Mouse (Mus musculus): ENCODE data around the gene Grk6.

DNA sequence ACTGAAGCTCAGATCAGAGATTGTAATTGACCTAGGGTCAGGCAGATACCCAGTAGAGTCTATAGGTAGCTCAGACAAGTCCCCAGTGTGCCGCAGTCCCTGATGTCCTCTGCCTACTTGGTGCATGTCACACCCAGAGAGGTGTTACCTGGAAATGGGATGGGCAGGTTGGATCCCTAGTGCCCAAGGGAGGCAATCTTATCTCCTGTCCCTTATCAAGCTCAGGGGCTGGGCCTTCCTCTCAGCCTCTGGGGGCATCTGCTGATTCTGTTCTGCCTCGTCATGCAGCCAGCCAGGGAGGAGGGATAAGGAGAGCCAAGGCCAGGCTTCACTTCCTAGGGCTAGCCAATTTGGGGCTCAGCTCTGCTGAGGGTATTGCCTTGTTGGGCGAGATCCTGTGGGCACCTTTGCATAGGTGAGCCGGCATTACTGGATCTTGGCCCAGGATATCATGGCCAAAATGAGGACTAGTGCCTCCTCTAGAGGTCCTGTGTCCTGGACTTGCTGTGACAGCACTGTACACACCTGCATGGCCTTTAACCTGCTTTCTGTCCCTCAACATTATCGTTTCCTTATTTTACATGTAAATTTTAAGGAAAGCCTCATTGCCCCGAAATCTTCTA, 1.7 kb downstream of the Grk6 start:
- TF ChIP-seq CTCF (IDR thresholded peaks at IDR 0.05; ENCODE audit: low read depth) (no peak), EP300 (IDR thresholded peaks at IDR 0.05; ENCODE audit: low read depth) (no peak)

All from heart, postnatal 0 days (tissue).